Comparison of ENCODE assay signal across 9 mouse cellular contexts in the genomic region with DNA sequence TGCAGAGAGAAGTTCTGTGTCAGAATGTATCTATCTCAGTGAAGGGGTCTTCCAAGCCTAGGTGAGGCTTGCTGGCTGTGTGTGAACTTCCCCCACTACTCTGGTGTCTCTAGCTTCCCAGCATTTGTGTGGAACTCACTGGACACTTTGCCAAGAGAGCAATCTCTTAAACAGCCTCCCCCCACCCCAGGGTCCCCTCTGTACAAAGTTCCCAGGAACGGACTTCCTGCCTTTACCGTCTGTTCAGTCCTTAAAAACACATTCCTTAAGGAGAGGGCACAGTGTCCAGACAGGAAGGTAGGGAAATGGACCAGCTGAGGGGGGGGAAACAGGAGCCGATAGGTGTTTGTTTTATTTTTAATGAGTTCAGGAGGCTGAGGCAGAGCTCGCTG. TPM values are rescaled to one million over a fixed set of nuclear protein-coding genes. Genes with fewer than 3 reads are reported as not detected.
DNase-seq lines count a peak whose midpoint lies in the region; ATAC-seq lines count a peak whose summit lies in the region.
"Had no signal": no experiment of that assay in that cellular context is flagged by ENCODE, and none has a peak within 500 bp of the region (broad histone marks: within the 10 kb centered on the region; RNA-seq: fewer than 3 reads in every experiment).

No protein-coding gene starts in this region.

- DNase-seq in heart, adult 8-10 months (ENCODE audit: low spot score): no peak
- DNase-seq in liver, embryonic 11.5 days (ENCODE audit: low spot score): no peak
- DNase-seq in T-cell, adult 2 months (ENCODE audit: low spot score): no peak
- no peak for DNase-seq in frontal cortex, postnatal 10 days (ENCODE audit: low spot score in 2 of 2)

- H3K27ac ChIP-seq in heart, embryonic 15.5 days: peak overlapping the region; percentile 54
- 0 out of 2 replicates have a peak overlapping the region, but pooled peaks have one; percentile 49 for H3K27ac ChIP-seq in liver, embryonic 11.5 days (ENCODE audit: low read depth, low read length)
- peak overlapping the region; percentile 31; the same call in 1 of the 2 replicates for H3K27ac ChIP-seq in stomach, embryonic 15.5 days

- WGBS in heart, embryonic 15.5 days: 45% methylated on average over 4 of the region's 4 CpGs
- 67% methylated on average over 4 of the region's 4 CpGs for WGBS in liver, embryonic 11.5 days
- WGBS in stomach, embryonic 15.5 days: 44% methylated on average over 4 of the region's 4 CpGs

- peaks cover 45% of the 10 kb centered on the region for H3K4me1 ChIP-seq in heart, embryonic 15.5 days (replicated peaks)
- peaks cover 68% of the 10 kb centered on the region for H3K4me1 ChIP-seq in megakaryocyte, embryonic 14.5 days
- peaks cover 38% of the 10 kb centered on the region for H3K4me1 ChIP-seq in liver, embryonic 11.5 days (replicated peaks; ENCODE audit: control insufficient read depth, insufficient read depth, low read length)
- H3K4me1 ChIP-seq in stomach, embryonic 15.5 days: 0 out of 2 replicates have a peak, but pooled peaks cover 8% of the 10 kb centered on the region

- 0 out of 2 replicates have a peak, but pooled peaks cover 7% of the 10 kb centered on the region for H3K27me3 ChIP-seq in heart, embryonic 15.5 days
- H3K27me3 ChIP-seq in megakaryocyte, embryonic 14.5 days (replicated peaks): peaks cover 13% of the 10 kb centered on the region
- peaks cover 23% of the 10 kb centered on the region for H3K27me3 ChIP-seq in liver, embryonic 11.5 days (replicated peaks; ENCODE audit: control insufficient read depth, insufficient read depth, low read length)
- H3K27me3 ChIP-seq in stomach, embryonic 15.5 days (replicated peaks): peaks cover 20% of the 10 kb centered on the region

- no peak for ATAC-seq in heart, embryonic 15.5 days (replicated peaks; ENCODE audit: insufficient number of reproducible peaks, insufficient read depth, low FRiP score, low read depth)
- no peak for ATAC-seq in megakaryocyte, adult 5-6 weeks (ENCODE audit: poor library complexity, severe bottlenecking)
- no peak for ATAC-seq in liver, embryonic 11.5 days (replicated peaks; ENCODE audit: low FRiP score)
- no peak for ATAC-seq in stomach, embryonic 15.5 days (ENCODE audit: insufficient read depth, low FRiP score, low read depth)
- ATAC-seq: forebrain, embryonic 14.5 days had no signal

- H3K36me3 ChIP-seq in heart, embryonic 15.5 days: no peaks in the 10 kb centered on the region
- H3K36me3 ChIP-seq in megakaryocyte, embryonic 14.5 days (replicated peaks; ENCODE audit: low read length): peaks cover 15% of the 10 kb centered on the region
- H3K36me3 ChIP-seq in liver, embryonic 11.5 days (ENCODE audit: control insufficient read depth, insufficient read depth, low read length): no peaks in the 10 kb centered on the region
- H3K36me3 ChIP-seq in stomach, embryonic 15.5 days: no peaks in the 10 kb centered on the region

- H3K4me3 ChIP-seq in heart, embryonic 15.5 days: no peak overlapping the region
- H3K4me3 ChIP-seq in megakaryocyte, embryonic 14.5 days (replicated peaks): peak overlapping the region; percentile 88
- H3K4me3 ChIP-seq in liver, embryonic 11.5 days (ENCODE audit: low read depth, low read length): no peak overlapping the region
- H3K4me3 ChIP-seq in stomach, embryonic 15.5 days (replicated peaks): no peak overlapping the region

- H3K4me2 ChIP-seq in heart, embryonic 15.5 days: peak overlapping the region; percentile 39
- H3K4me2 ChIP-seq in liver, embryonic 11.5 days: peak overlapping the region; percentile 46
- no peak overlapping the region for H3K4me2 ChIP-seq in stomach, embryonic 15.5 days

- no peak overlapping the region for H3K9ac ChIP-seq in heart, embryonic 15.5 days
- no peak overlapping the region for H3K9ac ChIP-seq in liver, embryonic 11.5 days (ENCODE audit: low read depth, low read length)
- no peak overlapping the region for H3K9ac ChIP-seq in stomach, embryonic 15.5 days

- no peaks in the 10 kb centered on the region for H3K9me3 ChIP-seq in heart, embryonic 15.5 days (replicated peaks)
- no peaks in the 10 kb centered on the region for H3K9me3 ChIP-seq in megakaryocyte, embryonic 14.5 days
- H3K9me3 ChIP-seq in liver, embryonic 11.5 days (ENCODE audit: control insufficient read depth, low read length): no peaks in the 10 kb centered on the region
- no peaks in the 10 kb centered on the region for H3K9me3 ChIP-seq in stomach, embryonic 15.5 days

RNA-seq across cellular contexts. Expression of a gene that starts 2.7 kb away (rescaled TPM):
- polyA plus RNA-seq in heart, embryonic 15.5 days (2015; fragmentation: Nextera tagmentation; extraction: Ambion mirVana): 10.4 and 12.1 TPM in 2 replicates
- 1 to 10 TPM; 3.7 to 6.9 (median 6.5) TPM for total RNA-seq in heart, adult 8-10 months (2022)
- polyA plus RNA-seq in megakaryocyte, embryonic 14.5 days (2012; ENCODE audit: insufficient read depth, low replicate concordance): 5.5 and 7.8 TPM in 2 replicates
- total RNA-seq in megakaryocyte, adult 5-6 weeks (2015): 13.2 and 20.1 TPM in 2 replicates
- total RNA-seq in megakaryocyte, adult 5-6 weeks (2017): 19.2 and 23.7 TPM in 2 replicates
- 6.5 and 6.7 TPM in 2 replicates for polyA plus RNA-seq in liver, embryonic 11.5 days (2014; fragmentation: Nextera tagmentation; extraction: Ambion mirVana)
- 7.7 and 8.4 TPM in 2 replicates for polyA plus RNA-seq in stomach, embryonic 15.5 days (2015; fragmentation: Nextera tagmentation; extraction: Ambion mirVana)
